Mouse (Mus musculus) Muller cell, postnatal 12 days (primary cell): ENCODE results near the gene Abca4.

ENCODE experiments used
- DNase-seq: peaks from one replicate; pipeline ENCODE4 v3.0.0-alpha.2; 2015; ENCODE audit errors: inconsistent ontology term

Abca4 gene

GRCm38 (mm10) chr3:122109461-122109860 is 65.2 kb downstream of the Abca4 start:
- no peak for DNase-seq

GRCm38 (mm10) chr3:122111141-122111981 is 67.1 kb downstream of the Abca4 start:
- peak; percentile 22 for DNase-seq

GRCm38 (mm10) chr3:122118651-122119214 is 74.5 kb downstream of the Abca4 start:
- DNase-seq = no peak

- DNase-seq = no peak
Measured at GRCm38 (mm10) chr3:122119733-122120132, 75.5 kb downstream of the Abca4 start.

- DNase-seq = no peak
Measured at GRCm38 (mm10) chr3:122120217-122120616, 76.0 kb downstream of the Abca4 start.

GRCm38 (mm10) chr3:122122127-122122663 is 78.0 kb downstream of the Abca4 start:
- DNase-seq = peak; percentile 97

GRCm38 (mm10) chr3:122122838-122123237 is 78.6 kb downstream of the Abca4 start:
- peak; percentile 66 for DNase-seq

- peak; percentile 67 for DNase-seq
Measured at GRCm38 (mm10) chr3:122128999-122129493, 84.8 kb downstream of the Abca4 start.

GRCm38 (mm10) chr3:122130771-122131170 is 86.5 kb downstream of the Abca4 start:
- DNase-seq = peak; percentile 92

- no peak for DNase-seq
Measured at GRCm38 (mm10) chr3:122131633-122132032, 87.4 kb downstream of the Abca4 start.

GRCm38 (mm10) chr3:122133255-122133654 is 89.0 kb downstream of the Abca4 start:
- DNase-seq = no peak

- no peak for DNase-seq
Measured at GRCm38 (mm10) chr3:122133840-122134239, 89.6 kb downstream of the Abca4 start.

- DNase-seq = peak; percentile 36
Measured at GRCm38 (mm10) chr3:122140589-122141400, 96.6 kb downstream of the Abca4 start.

- no peak for DNase-seq
Measured at GRCm38 (mm10) chr3:122142256-122142922, 98.1 kb downstream of the Abca4 start.

GRCm38 (mm10) chr3:122143432-122143831 is 99.2 kb downstream of the Abca4 start:
- no peak for DNase-seq

GRCm38 (mm10) chr3:122145430-122145829 is 101.2 kb downstream of the Abca4 start:
- no peak for DNase-seq

GRCm38 (mm10) chr3:122150836-122151235 is 106.6 kb downstream of the Abca4 start:
- no peak for DNase-seq

GRCm38 (mm10) chr3:122152431-122152830 is 108.2 kb downstream of the Abca4 start:
- DNase-seq = peak; percentile 77

- no peak for DNase-seq
Measured at GRCm38 (mm10) chr3:122154080-122154479, 109.8 kb downstream of the Abca4 start.

GRCm38 (mm10) chr3:122159447-122159846 is 115.2 kb downstream of the Abca4 start:
- DNase-seq = no peak

- peak; percentile 32 for DNase-seq
Measured at GRCm38 (mm10) chr3:122169616-122170178, 125.5 kb downstream of the Abca4 start.
